Mouse (Mus musculus) stomach, embryonic 15.5 days (tissue): Measurements from ENCODE around the gene Gm20878. TPM values are rescaled to one million over a fixed set of nuclear protein-coding genes. Genes with fewer than 3 reads are reported as not detected.
"Not testable (repeated sequence)": the region's sequence is repeated elsewhere in the genome, so short reads cannot be mapped to it uniquely, and the experiment has no call there.

Experiments used
- ATAC-seq: fragments of 200-750 bp; cut with Nextera tagmentation; 2 replicates; pipeline ENCODE4 v1.8.0; 2017; ENCODE audit warnings: low read depth, moderate number of reproducible peaks, moderate TSS enrichment; ENCODE audit not compliant: insufficient read depth, low FRiP score
- H3K27ac ChIP-seq: fragments of 300-500 bp; sonication (generic); 2 replicates; pipeline ENCODE4 v1.5.1; 2015; ENCODE audit warnings: mild to moderate bottlenecking, inconsistent platforms
- H3K27me3 ChIP-seq: fragments of 300-500 bp; sonication (generic); replicated peaks from 2 replicates; pipeline ENCODE4 v1.6.1; 2015; ENCODE audit warnings: inconsistent platforms
- H3K36me3 ChIP-seq: fragments of 300-500 bp; sonication (generic); 2 replicates; pipeline ENCODE4 v1.6.1; 2015; ENCODE audit warnings: inconsistent platforms
- H3K4me1 ChIP-seq: fragments of 300-500 bp; sonication (generic); 2 replicates; pipeline ENCODE4 v1.6.1; 2015; ENCODE audit warnings: inconsistent platforms
- H3K4me2 ChIP-seq: fragments of 300-500 bp; sonication (generic); 2 replicates; pipeline ENCODE4 v1.6.1; 2015; ENCODE audit warnings: mild to moderate bottlenecking, inconsistent platforms
- H3K4me3 ChIP-seq: fragments of 300-500 bp; sonication (generic); replicated peaks from 2 replicates; pipeline ENCODE4 v1.5.1; 2015; ENCODE audit warnings: inconsistent platforms
- H3K9ac ChIP-seq: fragments of 300-500 bp; sonication (generic); 2 replicates; pipeline ENCODE4 v1.6.1; 2015; ENCODE audit warnings: inconsistent platforms
- H3K9me3 ChIP-seq: fragments of 300-500 bp; sonication (generic); 2 replicates; pipeline ENCODE4 v1.6.1; 2016; ENCODE audit warnings: inconsistent platforms
- WGBS: fragments of 180-500 bp; shearing (Covaris S2); methylation state at CpG from one replicate; pipeline ENCODE4 v1.1.7; 2015; 5-methylcytosine and 5-hydroxymethylcytosine counted together
- polyA plus RNA-seq: library from polyadenylated mRNA; unstranded; fragments of >200 nt; fragmentation: Nextera tagmentation; extraction: Ambion mirVana; gene quantifications from 2 replicates; pipeline ENCODE4 v1.2.1, GENCODE M21; 2015

The Gm20878 gene
- 2.1 and 2.7 TPM in 2 replicates for polyA plus RNA-seq

DNA sequence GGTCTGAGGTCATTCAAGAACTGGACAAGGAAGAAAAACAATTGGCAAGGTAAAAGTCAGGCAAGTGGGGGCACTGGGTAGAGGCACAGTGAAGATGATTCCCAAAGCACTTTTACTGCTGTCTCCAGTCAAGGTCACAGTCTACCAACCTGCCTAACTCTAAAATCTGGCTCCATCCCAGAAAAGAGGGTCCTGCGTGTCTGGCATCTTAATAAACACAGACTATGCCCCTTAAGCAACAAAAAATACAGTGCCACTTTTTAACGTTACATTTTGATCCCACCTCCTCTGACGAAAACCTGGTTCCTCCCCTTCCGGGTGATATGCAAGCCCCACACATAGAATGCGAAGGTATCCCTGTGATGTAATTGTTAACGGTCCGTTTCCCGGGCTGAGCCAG, at the start of gene Gm20878:
Gene Gm20878 (plus strand): TSS at position 301 of the 400 bp plus-strand sequence.
- not testable (repeated sequence) for H3K9me3 ChIP-seq, H3K4me3 ChIP-seq, H3K27ac ChIP-seq, H3K27me3 ChIP-seq, H3K36me3 ChIP-seq, H3K4me2 ChIP-seq, H3K9ac ChIP-seq, ATAC-seq, H3K4me1 ChIP-seq
- WGBS, result no CpG with 5 or more reads among the region's 8 CpGs

DNA sequence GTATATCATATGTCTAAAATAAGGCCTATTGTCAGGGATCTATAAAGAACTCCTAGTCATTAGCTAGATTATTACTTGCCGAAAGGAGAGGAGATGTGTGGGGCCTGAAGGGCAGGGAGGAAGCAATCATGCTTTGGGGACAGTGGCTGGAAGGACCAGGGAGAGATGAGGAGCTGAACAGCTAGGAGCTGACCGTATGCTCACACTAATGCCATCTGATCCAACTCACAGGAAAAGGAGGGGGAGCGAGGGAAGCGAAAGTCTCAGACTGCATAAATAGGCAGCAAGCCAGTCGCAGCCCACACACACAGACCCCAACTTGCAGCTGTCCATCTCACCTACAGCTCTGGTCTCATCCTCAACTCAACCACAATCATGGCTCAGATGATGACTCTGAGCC, 38.1 kb upstream of the Gm20878 start, which contains the start of gene Gm21541:
Gene Gm21541 (plus strand): TSS at position 301 of the 400 bp plus-strand sequence.
- H3K4me1 ChIP-seq, H3K27me3 ChIP-seq, H3K4me2 ChIP-seq, ATAC-seq, H3K36me3 ChIP-seq, H3K27ac ChIP-seq, H3K9ac ChIP-seq, H3K9me3 ChIP-seq, H3K4me3 ChIP-seq: not testable (repeated sequence)
- WGBS, result no CpG with 5 or more reads among the region's 5 CpGs

DNA sequence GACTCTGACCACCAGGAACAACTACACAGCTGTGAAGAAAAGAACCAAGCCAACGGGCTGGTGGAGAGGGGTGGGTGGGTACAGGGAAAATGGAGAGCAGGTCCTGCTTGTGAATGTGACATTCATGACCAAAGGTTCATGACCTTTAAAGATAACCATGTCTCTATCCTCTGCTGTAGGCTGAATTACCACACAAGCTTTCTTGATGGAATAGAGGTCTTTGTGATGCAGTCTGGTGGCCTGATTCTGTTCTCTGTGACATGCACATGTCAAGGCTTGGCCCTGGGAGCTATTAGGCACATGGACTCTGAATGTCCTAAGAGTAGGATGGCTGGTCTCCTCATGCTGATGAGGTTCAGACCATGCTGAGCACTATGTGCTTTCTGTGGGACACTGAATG, 24.4 kb downstream of the Gm20878 start, which contains the start of gene Fam205a4:
Gene Fam205a4 (plus strand): TSS at position 301 of the 400 bp plus-strand sequence.
- not testable (repeated sequence) for H3K27me3 ChIP-seq, H3K9me3 ChIP-seq, ATAC-seq, H3K36me3 ChIP-seq, H3K27ac ChIP-seq, H3K4me1 ChIP-seq, H3K4me3 ChIP-seq, H3K4me2 ChIP-seq, H3K9ac ChIP-seq
- no CpG with 5 or more reads among the region's 1 CpGs for WGBS

Other genes with a start within 250 kb of the Gm20878 start
- 8.3 and 11.8 TPM in 2 replicates for gene Cntfr, start 244.5 kb upstream of the Gm20878 start, polyA plus RNA-seq
- 153 and 157 TPM in 2 replicates for gene Il11ra1, start 241.6 kb upstream of the Gm20878 start, polyA plus RNA-seq
- 59.5 and 61.1 TPM in 2 replicates for gene Rpp25l, start 228.0 kb upstream of the Gm20878 start, polyA plus RNA-seq
- 124 and 130 TPM in 2 replicates for gene Dctn3, start 218.4 kb upstream of the Gm20878 start, polyA plus RNA-seq
- not detected in 2 replicates for gene Arid3c, start 210.4 kb upstream of the Gm20878 start, polyA plus RNA-seq
- 39.6 and 47.9 TPM in 2 replicates for gene Galt, start 186.3 kb upstream of the Gm20878 start, polyA plus RNA-seq
- 81.6 and 82.2 TPM in 2 replicates for gene Sigmar1, start 185.4 kb upstream of the Gm20878 start, polyA plus RNA-seq
- 31.5 and 33.7 TPM in 2 replicates for gene Ccl27a, start 167.3 kb upstream of the Gm20878 start, polyA plus RNA-seq
- gene Gm21541, start 38.0 kb upstream of the Gm20878 start, polyA plus RNA-seq, result 21.4 and 22.9 TPM in 2 replicates
- 0.18 and 0.30 TPM in 2 replicates for gene Fam205a4, start 24.5 kb downstream of the Gm20878 start, polyA plus RNA-seq
- 0.19 TPM in 1 of 2 replicates, not detected in the other for gene Gm21093, start 93.2 kb downstream of the Gm20878 start, polyA plus RNA-seq
- not detected in 2 replicates for gene Gm3893, start 149.6 kb downstream of the Gm20878 start, polyA plus RNA-seq
- not detected in 2 replicates for gene Gm13304, start 173.2 kb downstream of the Gm20878 start, polyA plus RNA-seq
- 0.46 TPM in 1 of 2 replicates, not detected in the other for gene Gm13306, start 211.9 kb downstream of the Gm20878 start, polyA plus RNA-seq
- gene Gm13305, start 227.0 kb downstream of the Gm20878 start, polyA plus RNA-seq, result 0.60 and 0.99 TPM in 2 replicates